Mouse (Mus musculus) bone marrow, adult 2 months (tissue): ENCODE data around the gene Ranbp17. TPM values are rescaled to one million over a fixed set of nuclear protein-coding genes. Genes with fewer than 3 reads are reported as not detected.

ENCODE experiments used
- H3K27ac ChIP-seq: fragments of 200-500 bp; 2 replicates; pipeline ENCODE4 v1.5.1; 2012; ENCODE audit warnings: low read depth, mild to moderate bottlenecking, control low read depth, inconsistent platforms, low read length; ENCODE audit not compliant: control insufficient read depth, poor library complexity, insufficient read depth
- H3K4me1 ChIP-seq: fragments of 200-500 bp; 2 replicates; pipeline ENCODE4 v1.6.1; 2011; ENCODE audit warnings: low read length; ENCODE audit not compliant: control insufficient read depth, insufficient read depth
- H3K4me3 ChIP-seq: fragments of 200-500 bp; replicated peaks from 2 replicates; pipeline ENCODE3; 2011; ENCODE audit warnings: mild to moderate bottlenecking, low read depth, low read length, control low read depth; ENCODE audit not compliant: control insufficient read depth
- CTCF ChIP-seq: fragments of 200-500 bp; IDR thresholded peaks from 2 replicates; pipeline ENCODE4 v1.5.1; 2011; ENCODE audit warnings: low read length, control low read depth; ENCODE audit not compliant: control insufficient read depth, insufficient read depth
- POLR2A ChIP-seq: fragments of 200-500 bp; IDR thresholded peaks from 2 replicates; pipeline ENCODE4 v1.6.1; 2011; ENCODE audit warnings: low read depth, mild to moderate bottlenecking, control low read depth, low read length, borderline replicate concordance; ENCODE audit not compliant: control insufficient read depth
- WGBS: fragments of 180-500 bp; shearing (Covaris S2); methylation state at CpG from one replicate; pipeline ENCODE4 v1.1.7; 2018; 5-methylcytosine and 5-hydroxymethylcytosine counted together
- polyA plus RNA-seq: library from polyadenylated mRNA; stranded (reverse); fragments of >200 nt; gene quantifications from 2 replicates; pipeline ENCODE4 v1.2.4, GENCODE M21; 2011; ENCODE audit warnings: low replicate concordance; ENCODE audit not compliant: missing spikeins, insufficient read depth, insufficient read length

Ranbp17 gene
- polyA plus RNA-seq, 1 experiment, result 3.6 TPM

DNA sequence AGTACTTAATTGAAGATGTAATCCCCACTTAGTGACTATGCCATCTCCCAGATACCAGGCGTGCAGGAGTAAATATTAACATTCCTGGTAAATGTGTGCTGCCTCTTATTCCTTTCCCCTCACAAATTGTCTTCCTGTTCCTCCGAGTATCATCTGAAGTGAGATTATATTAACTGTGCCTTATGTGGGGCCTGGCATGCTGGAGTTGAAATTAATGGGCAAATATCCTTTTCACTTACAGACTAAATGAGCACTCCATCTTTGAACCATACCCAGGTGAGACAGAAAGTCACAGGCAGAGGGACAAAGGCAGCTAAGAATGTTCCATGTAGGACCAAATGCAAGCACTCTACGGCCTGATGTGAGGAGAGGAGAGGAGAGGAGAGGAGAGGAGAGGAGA lies 337.8 kb downstream of the Ranbp17 start:
- Histone ChIP-seq H3K4me3 (no peak overlapping the region), H3K27ac (no peak overlapping the region), H3K4me1 (no peaks in the 10 kb centered on the region)
- TF ChIP-seq POLR2A, result no peak
- no peak for TF ChIP-seq CTCF
- 74% methylated on average over 2 of the region's 3 CpGs for WGBS

GRCm38 (mm10) chr11:33170489-33170888 lies 343.1 kb downstream of the Ranbp17 start:
- no peak overlapping the region for H3K4me3 ChIP-seq
- 13% methylated on average over 9 of the region's 9 CpGs for WGBS
- H3K27ac ChIP-seq, result no peak overlapping the region
- TF ChIP-seq CTCF (peak; percentile 74), POLR2A (no peak)
- no peaks in the 10 kb centered on the region for H3K4me1 ChIP-seq

GRCm38 (mm10) chr11:33162998-33163506 lies 350.5 kb downstream of the Ranbp17 start, which contains the start of gene Npm1:
Gene Npm1, minus strand, starts transcription at chr11:33163206.
- peak within 1 kb of the TSS; percentile 79 for H3K27ac ChIP-seq
- H3K4me1 ChIP-seq, result no peaks in the 10 kb centered on the region; the same call in 1 of the 2 replicates
- peak; percentile 91 for TF ChIP-seq POLR2A
- no peak for TF ChIP-seq CTCF
- H3K4me3 ChIP-seq, result peak within 1 kb of the TSS; percentile 80
- WGBS, result 4% methylated on average over 49 of the region's 49 CpGs

DNA sequence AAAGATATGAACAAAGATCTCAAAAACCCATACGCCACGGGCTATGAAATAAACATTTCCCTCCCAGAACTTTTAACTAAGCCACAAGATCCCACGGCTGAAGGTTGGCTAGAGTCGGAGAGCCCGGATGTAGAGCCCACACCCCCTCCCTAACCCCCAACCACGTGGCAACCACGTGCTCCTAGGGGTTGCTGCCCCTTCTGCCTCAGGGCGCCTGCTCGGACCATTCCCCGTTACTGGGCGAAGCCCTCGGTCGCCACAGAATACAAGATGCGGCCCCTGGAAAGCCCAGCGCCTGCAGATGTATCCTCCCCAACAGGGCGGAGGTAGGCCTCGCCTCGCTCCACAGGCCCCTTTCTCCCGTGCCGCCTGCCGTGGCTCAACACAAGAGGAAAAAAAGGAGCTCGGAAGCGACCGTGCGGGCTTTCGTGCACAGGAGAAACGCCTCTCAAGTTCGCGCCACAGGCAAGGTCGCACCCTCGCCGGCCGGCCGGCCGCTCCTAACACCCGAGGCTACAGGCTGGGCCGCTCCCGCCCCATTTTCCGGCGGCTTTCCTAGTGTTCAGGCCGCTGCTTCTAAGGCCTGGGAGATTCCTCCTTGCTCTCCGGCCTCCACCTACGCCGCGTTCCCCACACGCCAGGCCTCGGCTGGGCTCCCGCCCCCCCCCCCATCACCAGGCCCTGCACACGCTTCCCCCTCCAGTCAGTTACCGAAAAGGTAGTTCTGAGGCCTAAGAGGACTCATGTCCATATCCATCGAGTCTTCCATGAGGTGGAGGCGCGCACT lies 351.1 kb downstream of the Ranbp17 start:
- 3% methylated on average over 53 of the region's 53 CpGs for WGBS
- Histone ChIP-seq H3K4me1 (no peaks in the 10 kb centered on the region; the same call in 1 of the 2 replicates), H3K27ac (peak overlapping the region; percentile 52), H3K4me3 (peak overlapping the region; percentile 80)
- no peak for TF ChIP-seq CTCF
- no peak for TF ChIP-seq POLR2A

Other genes starting within 250 kb of the Ranbp17 start
- gene Gm12117, start 237.0 kb downstream of the Ranbp17 start, polyA plus RNA-seq, result not detected in 2 replicates
- not detected in 2 replicates for gene Gabrp, start 65.2 kb upstream of the Ranbp17 start, polyA plus RNA-seq
- not detected in 2 replicates for gene D130052B06Rik, start 85.6 kb upstream of the Ranbp17 start, polyA plus RNA-seq